Mouse (Mus musculus) neural tube, embryonic 12.5 days (tissue): Measurements from ENCODE around the gene Olfr885. TPM values are rescaled to one million over a fixed set of nuclear protein-coding genes. Genes with fewer than 3 reads are reported as not detected.

Experiments used
- ATAC-seq: fragments of 200-750 bp; cut with Nextera tagmentation; 2 replicates; pipeline ENCODE4 v1.8.0; 2017; ENCODE audit warnings: low read depth, mild to moderate bottlenecking, moderate TSS enrichment, moderate library complexity; ENCODE audit not compliant: low FRiP score
- H3K27ac ChIP-seq: fragments of 300-500 bp; sonication (generic); 2 replicates; pipeline ENCODE4 v1.5.1; 2016
- H3K27me3 ChIP-seq: fragments of 300-500 bp; sonication (generic); replicated peaks from 2 replicates; pipeline ENCODE4 v1.6.1; 2016; ENCODE audit warnings: mild to moderate bottlenecking
- H3K36me3 ChIP-seq: fragments of 300-500 bp; sonication (generic); 2 replicates; pipeline ENCODE4 v1.6.1; 2016; ENCODE audit warnings: mild to moderate bottlenecking
- H3K4me1 ChIP-seq: fragments of 300-500 bp; sonication (generic); 2 replicates; pipeline ENCODE4 v1.6.1; 2016
- H3K4me2 ChIP-seq: fragments of 300-500 bp; sonication (generic); replicated peaks from 2 replicates; pipeline ENCODE4 v1.6.1; 2016; ENCODE audit warnings: mild to moderate bottlenecking
- H3K4me3 ChIP-seq: fragments of 300-500 bp; sonication (generic); 2 replicates; pipeline ENCODE4 v1.5.1; 2016
- H3K9ac ChIP-seq: fragments of 300-500 bp; sonication (generic); 2 replicates; pipeline ENCODE4 v1.6.1; 2016; ENCODE audit warnings: mild to moderate bottlenecking
- H3K9me3 ChIP-seq: fragments of 300-500 bp; sonication (generic); 2 replicates; pipeline ENCODE4 v1.6.1; 2016; ENCODE audit warnings: mild to moderate bottlenecking
- WGBS: fragments of 180-500 bp; shearing (Covaris S2); methylation state at CpG from one replicate; pipeline ENCODE4 v1.1.7; 2016; 5-methylcytosine and 5-hydroxymethylcytosine counted together
- polyA plus RNA-seq: library from polyadenylated mRNA; unstranded; fragments of >200 nt; fragmentation: Nextera tagmentation; extraction: Ambion mirVana; gene quantifications from 2 replicates; pipeline ENCODE4 v1.2.1, GENCODE M21; 2016

The Olfr885 gene
- not detected in 2 replicates for polyA plus RNA-seq

DNA sequence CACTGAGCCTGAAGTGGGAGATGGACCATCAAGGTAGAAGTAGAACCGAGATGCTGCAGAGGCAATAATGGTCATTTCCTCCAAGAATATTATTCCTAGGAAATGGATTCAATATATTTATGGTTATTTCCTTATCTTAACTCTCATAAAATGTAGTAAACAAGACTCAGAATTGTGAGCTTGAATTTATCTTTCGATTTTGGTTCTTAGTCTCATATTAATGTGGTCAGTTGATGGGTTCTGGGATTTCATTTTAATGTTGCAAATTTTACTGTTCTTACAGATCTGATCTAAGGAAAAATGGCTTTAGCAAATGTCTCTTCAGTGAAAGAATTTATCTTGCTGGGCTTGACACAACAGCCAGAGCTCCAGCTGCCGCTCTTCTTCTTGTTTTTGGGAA, at the start of gene Olfr885:
Olfr885 (plus strand) TSS at position 301 of the 400 bp plus-strand sequence.
- no peak for ATAC-seq
- Histone ChIP-seq H3K4me1 (no peaks in the 10 kb centered on the region), H3K4me3 (no peak within 1 kb of the TSS), H3K9me3 (no peaks in the 10 kb centered on the region), H3K36me3 (no peaks in the 10 kb centered on the region), H3K9ac (no peak within 1 kb of the TSS), H3K27me3 (no peaks in the 10 kb centered on the region), H3K27ac (no peak within 1 kb of the TSS), H3K4me2 (no peak within 1 kb of the TSS)
- WGBS: 89% methylated on average over 3 of the region's 3 CpGs

GRCm38 (mm10) chr9:38025508-38025907, 35.6 kb upstream of the Olfr885 start, which contains the start of gene Olfr883:
TSS of gene Olfr883 (plus strand) at chr9:38025808.
- H3K9me3 ChIP-seq: no peaks in the 10 kb centered on the region
- H3K27ac ChIP-seq: no peak within 1 kb of the TSS
- H3K4me3 ChIP-seq: no peak within 1 kb of the TSS
- 84% methylated on average over 1 of the region's 1 CpGs for WGBS
- no peak for ATAC-seq
- H3K9ac ChIP-seq: no peak within 1 kb of the TSS
- no peak within 1 kb of the TSS for H3K4me2 ChIP-seq
- no peaks in the 10 kb centered on the region for H3K4me1 ChIP-seq
- no peaks in the 10 kb centered on the region for H3K27me3 ChIP-seq
- H3K36me3 ChIP-seq: no peaks in the 10 kb centered on the region

- Histone ChIP-seq H3K36me3 (no peaks in the 10 kb centered on the region), H3K4me2 (no peak within 1 kb of the TSS), H3K27ac (no peak within 1 kb of the TSS), H3K27me3 (no peaks in the 10 kb centered on the region), H3K4me3 (no peak within 1 kb of the TSS), H3K9ac (no peak within 1 kb of the TSS), H3K4me1 (no peaks in the 10 kb centered on the region), H3K9me3 (no peaks in the 10 kb centered on the region)
- WGBS: 68% methylated on average over 1 of the region's 1 CpGs
- no peak for ATAC-seq
Observed at GRCm38 (mm10) chr9:38046255-38046654, 14.9 kb upstream of the Olfr885 start, which contains the start of gene Olfr884. TSS of gene Olfr884 (plus strand) at chr9:38046555.

GRCm38 (mm10) chr9:38083772-38084171, 22.6 kb downstream of the Olfr885 start, which contains the start of gene Olfr887:
TSS of gene Olfr887 (plus strand) at chr9:38084072.
- 81% methylated on average over 1 of the region's 1 CpGs for WGBS
- H3K9ac ChIP-seq: no peak within 1 kb of the TSS
- no peak within 1 kb of the TSS for H3K4me3 ChIP-seq
- no peak for ATAC-seq
- H3K4me1 ChIP-seq: no peaks in the 10 kb centered on the region
- H3K27me3 ChIP-seq: no peaks in the 10 kb centered on the region
- no peaks in the 10 kb centered on the region for H3K36me3 ChIP-seq
- H3K4me2 ChIP-seq: no peak within 1 kb of the TSS
- H3K9me3 ChIP-seq: no peaks in the 10 kb centered on the region
- H3K27ac ChIP-seq: no peak within 1 kb of the TSS

- H3K9me3 ChIP-seq: no peaks in the 10 kb centered on the region
- no peak within 1 kb of the TSS for H3K27ac ChIP-seq
- no peak for ATAC-seq
- H3K9ac ChIP-seq: no peak within 1 kb of the TSS
- no peak within 1 kb of the TSS for H3K4me2 ChIP-seq
- no peaks in the 10 kb centered on the region for H3K36me3 ChIP-seq
- H3K4me1 ChIP-seq: no peaks in the 10 kb centered on the region
- H3K27me3 ChIP-seq: no peaks in the 10 kb centered on the region
- 82% methylated on average over 1 of the region's 1 CpGs for WGBS
- H3K4me3 ChIP-seq: no peak within 1 kb of the TSS
Observed at GRCm38 (mm10) chr9:38107828-38108227, 46.7 kb downstream of the Olfr885 start, which contains the start of gene Olfr888. TSS of gene Olfr888 (plus strand) at chr9:38108128.

Other genes with a start within 250 kb of the Olfr885 start
- gene Olfr877, start 207.1 kb upstream of the Olfr885 start, polyA plus RNA-seq: not detected in 2 replicates
- gene Olfr145, start 164.6 kb upstream of the Olfr885 start, polyA plus RNA-seq: not detected in 2 replicates
- not detected in 2 replicates for gene Olfr878, start 143.5 kb upstream of the Olfr885 start, polyA plus RNA-seq
- not detected in 2 replicates for gene Olfr881, start 69.5 kb upstream of the Olfr885 start, polyA plus RNA-seq
- not detected in 2 replicates for gene Olfr883, start 35.5 kb upstream of the Olfr885 start, polyA plus RNA-seq
- gene Olfr884, start 14.8 kb upstream of the Olfr885 start, polyA plus RNA-seq: not detected in 2 replicates
- gene Olfr887, start 22.8 kb downstream of the Olfr885 start, polyA plus RNA-seq: not detected in 2 replicates
- gene Olfr888, start 46.8 kb downstream of the Olfr885 start, polyA plus RNA-seq: not detected in 2 replicates
- gene Olfr889, start 53.9 kb downstream of the Olfr885 start, polyA plus RNA-seq: 0.09 and 0.11 TPM in 2 replicates
- gene Olfr890, start 81.2 kb downstream of the Olfr885 start, polyA plus RNA-seq: not detected in 2 replicates
- not detected in 2 replicates for gene Olfr891, start 119.5 kb downstream of the Olfr885 start, polyA plus RNA-seq
- gene Olfr893, start 147.0 kb downstream of the Olfr885 start, polyA plus RNA-seq: not detected in 2 replicates
- not detected in 2 replicates for gene Olfr894, start 156.7 kb downstream of the Olfr885 start, polyA plus RNA-seq
- not detected in 2 replicates for gene Olfr143, start 191.5 kb downstream of the Olfr885 start, polyA plus RNA-seq
- gene Olfr895, start 206.5 kb downstream of the Olfr885 start, polyA plus RNA-seq: not detected in 2 replicates
- not detected in 2 replicates for gene Olfr896-ps1, start 229.8 kb downstream of the Olfr885 start, polyA plus RNA-seq